Mouse (Mus musculus) stomach, embryonic 15.5 days (tissue): ENCODE measurements around the gene Rabepk. TPM values are rescaled to one million over a fixed set of nuclear protein-coding genes. Genes with fewer than 3 reads are reported as not detected.
A peak's percentile ranks its signal among the peaks of the same experiment; 100 is the strongest.
"Not testable (repeated sequence)": the region's sequence is repeated elsewhere in the genome, so short reads cannot be mapped to it uniquely, and the experiment has no call there.

ENCODE experiments used
- ATAC-seq: fragments of 200-750 bp; cut with Nextera tagmentation; 2 replicates; pipeline ENCODE4 v1.8.0; 2017; ENCODE audit warnings: low read depth, moderate number of reproducible peaks, moderate TSS enrichment; ENCODE audit not compliant: insufficient read depth, low FRiP score
- H3K27ac ChIP-seq: fragments of 300-500 bp; sonication (generic); 2 replicates; pipeline ENCODE4 v1.5.1; 2015; ENCODE audit warnings: mild to moderate bottlenecking, inconsistent platforms
- H3K27me3 ChIP-seq: fragments of 300-500 bp; sonication (generic); replicated peaks from 2 replicates; pipeline ENCODE4 v1.6.1; 2015; ENCODE audit warnings: inconsistent platforms
- H3K36me3 ChIP-seq: fragments of 300-500 bp; sonication (generic); 2 replicates; pipeline ENCODE4 v1.6.1; 2015; ENCODE audit warnings: inconsistent platforms
- H3K4me1 ChIP-seq: fragments of 300-500 bp; sonication (generic); 2 replicates; pipeline ENCODE4 v1.6.1; 2015; ENCODE audit warnings: inconsistent platforms
- H3K4me2 ChIP-seq: fragments of 300-500 bp; sonication (generic); 2 replicates; pipeline ENCODE4 v1.6.1; 2015; ENCODE audit warnings: mild to moderate bottlenecking, inconsistent platforms
- H3K4me3 ChIP-seq: fragments of 300-500 bp; sonication (generic); replicated peaks from 2 replicates; pipeline ENCODE4 v1.5.1; 2015; ENCODE audit warnings: inconsistent platforms
- H3K9ac ChIP-seq: fragments of 300-500 bp; sonication (generic); 2 replicates; pipeline ENCODE4 v1.6.1; 2015; ENCODE audit warnings: inconsistent platforms
- H3K9me3 ChIP-seq: fragments of 300-500 bp; sonication (generic); 2 replicates; pipeline ENCODE4 v1.6.1; 2016; ENCODE audit warnings: inconsistent platforms
- WGBS: fragments of 180-500 bp; shearing (Covaris S2); methylation state at CpG from one replicate; pipeline ENCODE4 v1.1.7; 2015; 5-methylcytosine and 5-hydroxymethylcytosine counted together
- polyA plus RNA-seq: library from polyadenylated mRNA; unstranded; fragments of >200 nt; fragmentation: Nextera tagmentation; extraction: Ambion mirVana; gene quantifications from 2 replicates; pipeline ENCODE4 v1.2.1, GENCODE M21; 2015

The Rabepk gene
- polyA plus RNA-seq, 1 experiment from 2014 or later: 43.9 TPM

DNA sequence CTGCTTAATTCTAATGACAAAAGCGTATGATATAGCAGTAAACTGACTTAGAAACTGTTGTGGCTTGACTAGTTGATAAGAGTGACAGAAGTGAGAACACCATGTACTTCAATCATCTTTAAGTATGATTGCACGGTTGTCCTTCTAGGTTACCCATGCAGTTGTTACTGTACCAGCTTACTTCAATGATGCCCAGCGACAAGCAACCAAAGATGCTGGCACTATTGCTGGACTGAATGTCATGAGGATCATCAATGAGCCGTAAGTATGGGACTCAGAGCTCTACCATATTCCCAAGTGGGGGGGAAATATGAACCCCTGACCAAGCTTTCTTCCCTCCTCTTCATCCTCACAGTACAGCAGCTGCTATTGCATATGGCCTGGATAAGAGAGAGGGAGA, 26.0 kb downstream of the Rabepk start:
- no peak overlapping the region for H3K9ac ChIP-seq
- no peak for ATAC-seq
- peak overlapping the region; percentile 56 for H3K4me2 ChIP-seq
- WGBS: 89% methylated on average over 4 of the region's 4 CpGs
- H3K4me3 ChIP-seq: peak overlapping the region; percentile 81
- H3K27ac ChIP-seq: no peak overlapping the region
- no peaks in the 10 kb centered on the region for H3K9me3 ChIP-seq
- peaks cover 27% of the 10 kb centered on the region for H3K4me1 ChIP-seq
- peaks cover 42% of the 10 kb centered on the region for H3K36me3 ChIP-seq
- no peaks in the 10 kb centered on the region for H3K27me3 ChIP-seq

DNA sequence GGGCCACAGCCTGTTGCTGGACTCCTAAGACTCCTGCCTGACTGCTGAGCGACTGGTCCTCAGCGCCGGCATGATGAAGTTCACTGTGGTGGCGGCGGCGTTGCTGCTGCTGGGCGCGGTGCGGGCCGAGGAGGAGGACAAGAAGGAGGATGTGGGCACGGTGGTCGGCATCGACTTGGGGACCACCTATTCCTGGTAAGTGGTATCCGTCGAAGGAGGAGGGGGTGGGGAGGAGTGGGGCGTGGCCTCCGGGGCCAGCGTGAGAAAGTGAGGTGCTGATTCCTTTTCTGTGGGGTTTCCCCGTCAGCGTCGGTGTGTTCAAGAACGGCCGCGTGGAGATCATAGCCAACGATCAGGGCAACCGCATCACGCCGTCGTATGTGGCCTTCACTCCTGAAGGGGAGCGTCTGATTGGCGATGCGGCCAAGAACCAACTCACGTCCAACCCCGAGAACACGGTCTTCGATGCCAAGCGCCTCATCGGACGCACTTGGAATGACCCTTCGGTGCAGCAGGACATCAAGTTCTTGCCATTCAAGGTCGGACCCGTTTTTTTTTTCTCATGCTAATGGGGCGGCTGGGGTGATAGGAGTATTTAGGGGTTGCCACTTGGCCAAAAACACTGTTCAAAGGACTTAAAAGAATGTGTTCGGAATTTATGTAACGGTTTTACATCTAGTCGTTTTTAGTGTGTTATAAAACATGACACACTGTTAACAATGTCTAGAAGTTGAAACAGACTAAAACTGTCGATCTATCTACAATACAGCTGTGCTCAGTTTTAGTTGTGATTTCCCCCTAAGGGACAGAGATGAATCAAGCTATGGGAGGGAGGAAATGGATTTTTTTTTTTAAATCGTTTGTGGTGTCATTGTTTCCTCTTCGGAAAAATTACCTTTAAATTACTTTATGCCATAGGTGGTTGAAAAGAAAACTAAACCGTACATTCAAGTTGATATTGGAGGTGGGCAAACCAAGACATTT, 27.2 kb downstream of the Rabepk start:
- H3K27me3 ChIP-seq: no peaks in the 10 kb centered on the region
- ATAC-seq: no peak; the same call in 1 of the 2 replicates
- 2% methylated on average over 50 of the region's 50 CpGs for WGBS
- no peaks in the 10 kb centered on the region for H3K9me3 ChIP-seq
- H3K4me2 ChIP-seq: peak overlapping the region; percentile 56
- peak overlapping the region; percentile 88 for H3K9ac ChIP-seq
- peaks cover 37% of the 10 kb centered on the region for H3K36me3 ChIP-seq
- peaks cover 27% of the 10 kb centered on the region for H3K4me1 ChIP-seq
- H3K27ac ChIP-seq: peak overlapping the region; percentile 86
- peak overlapping the region; percentile 81 for H3K4me3 ChIP-seq

DNA sequence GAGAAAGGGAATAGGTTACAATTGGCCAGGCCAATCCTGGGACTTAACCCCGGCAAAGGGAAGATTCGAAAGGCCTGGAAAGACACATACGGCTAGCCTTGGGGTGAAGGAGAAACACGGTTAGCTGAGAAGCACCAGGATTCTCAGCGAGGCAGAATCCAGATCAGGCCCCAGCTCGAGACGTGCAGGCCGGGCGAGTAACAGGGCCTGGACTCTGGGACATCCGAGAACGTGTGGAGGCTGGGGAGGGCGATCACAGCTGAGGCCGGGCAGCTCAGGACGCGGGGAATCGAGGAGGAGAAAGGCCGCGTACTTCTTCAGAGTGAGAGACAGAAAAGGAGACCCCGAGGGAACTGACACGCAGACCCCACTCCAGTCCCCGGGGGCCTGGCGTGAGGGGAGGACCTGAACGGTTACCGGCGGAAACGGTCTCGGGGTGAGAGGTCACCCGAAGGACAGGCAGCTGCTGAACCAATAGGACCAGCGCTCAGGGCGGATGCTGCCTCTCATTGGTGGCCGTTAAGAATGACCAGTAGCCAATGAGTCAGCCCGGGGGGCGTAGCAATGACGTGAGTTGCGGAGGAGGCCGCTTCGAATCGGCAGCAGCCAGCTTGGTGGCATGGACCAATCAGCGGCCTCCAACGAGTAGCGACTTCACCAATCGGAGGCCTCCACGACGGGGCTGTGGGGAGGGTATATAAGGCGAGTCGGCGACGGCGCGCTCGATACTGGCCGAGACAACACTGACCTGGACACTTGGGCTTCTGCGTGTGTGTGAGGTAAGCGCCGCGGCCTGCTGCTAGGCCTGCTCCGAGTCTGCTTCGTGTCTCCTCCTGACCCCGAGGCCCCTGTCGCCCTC, 28.1 kb downstream of the Rabepk start, which contains the start of gene Hspa5:
TSS of gene Hspa5 (plus strand) at position 603 of the 859 bp plus-strand sequence.
- ATAC-seq: peak; percentile 98
- H3K9me3 ChIP-seq: no peaks in the 10 kb centered on the region
- peaks cover 28% of the 10 kb centered on the region for H3K36me3 ChIP-seq
- H3K27ac ChIP-seq: peak within 1 kb of the TSS; percentile 86
- H3K27me3 ChIP-seq: no peaks in the 10 kb centered on the region
- peak within 1 kb of the TSS; percentile 56 for H3K4me2 ChIP-seq
- peak within 1 kb of the TSS; percentile 88 for H3K9ac ChIP-seq
- under 1% methylated on average over 60 of the region's 60 CpGs for WGBS
- peak within 1 kb of the TSS; percentile 81 for H3K4me3 ChIP-seq
- H3K4me1 ChIP-seq: peaks cover 25% of the 10 kb centered on the region

DNA sequence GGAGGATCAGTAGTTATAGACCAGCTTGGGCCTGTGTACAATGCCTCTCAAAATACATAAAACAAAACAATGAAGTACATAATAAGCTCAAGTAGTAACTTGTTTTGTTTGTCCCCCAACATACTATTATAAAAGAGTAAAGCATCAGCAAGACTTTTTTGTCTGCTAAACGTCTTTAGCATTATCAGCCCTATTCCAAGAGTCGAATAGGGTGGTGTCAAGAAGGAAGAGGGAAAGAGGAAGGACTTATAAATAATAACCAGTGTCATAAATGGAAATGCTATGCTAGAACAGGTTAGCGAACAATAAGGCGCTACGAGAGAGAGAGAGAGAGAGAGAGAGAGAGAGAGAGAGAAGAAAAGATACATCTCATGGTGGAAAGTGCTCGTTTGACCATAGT, 28.8 kb downstream of the Rabepk start:
- under 1% methylated on average over 6 of the region's 6 CpGs for WGBS
- no peak for ATAC-seq
- H3K36me3 ChIP-seq: peaks cover 23% of the 10 kb centered on the region

DNA sequence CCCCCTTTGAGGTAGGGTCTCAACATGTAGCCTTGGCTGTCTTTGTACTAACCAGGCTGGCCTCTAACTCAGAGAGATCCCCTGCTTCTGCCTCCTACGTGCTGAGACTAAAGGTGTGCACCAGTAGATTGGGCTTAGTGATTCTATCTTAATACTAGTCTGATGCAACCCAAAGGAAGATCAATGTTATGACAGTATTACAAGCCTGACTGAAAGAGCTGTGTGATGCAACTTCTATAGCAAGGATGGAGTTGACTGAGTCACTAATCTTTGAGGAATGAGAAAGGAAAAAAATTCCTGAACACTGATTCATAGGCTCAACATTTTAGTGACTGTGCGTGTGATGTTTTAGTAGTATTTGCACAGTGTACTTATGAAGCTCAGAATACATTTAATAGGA, 29.7 kb downstream of the Rabepk start:
- Histone ChIP-seq H3K4me3 (0 out of 2 replicates have a peak overlapping the region, but pooled peaks have one; percentile 81), H3K27ac (no peak overlapping the region), H3K4me1 (peaks cover 19% of the 10 kb centered on the region), H3K9ac (no peak overlapping the region), H3K27me3 (no peaks in the 10 kb centered on the region), H3K4me2 (peak overlapping the region; percentile 56; the same call in 1 of the 2 replicates), H3K9me3 (no peaks in the 10 kb centered on the region), H3K36me3 (peaks cover 16% of the 10 kb centered on the region)
- ATAC-seq: no peak
- WGBS: 84% methylated on average over 2 of the region's 2 CpGs

More for the DNA sequence above, 28.8 kb downstream of the Rabepk start:
- Histone ChIP-seq H3K27ac (peak overlapping the region; percentile 85), H3K9ac (peak overlapping the region; percentile 80), H3K4me1 (peaks cover 22% of the 10 kb centered on the region), H3K4me2 (peak overlapping the region; percentile 56), H3K9me3 (no peaks in the 10 kb centered on the region), H3K4me3 (peak overlapping the region; percentile 81), H3K27me3 (no peaks in the 10 kb centered on the region)

DNA sequence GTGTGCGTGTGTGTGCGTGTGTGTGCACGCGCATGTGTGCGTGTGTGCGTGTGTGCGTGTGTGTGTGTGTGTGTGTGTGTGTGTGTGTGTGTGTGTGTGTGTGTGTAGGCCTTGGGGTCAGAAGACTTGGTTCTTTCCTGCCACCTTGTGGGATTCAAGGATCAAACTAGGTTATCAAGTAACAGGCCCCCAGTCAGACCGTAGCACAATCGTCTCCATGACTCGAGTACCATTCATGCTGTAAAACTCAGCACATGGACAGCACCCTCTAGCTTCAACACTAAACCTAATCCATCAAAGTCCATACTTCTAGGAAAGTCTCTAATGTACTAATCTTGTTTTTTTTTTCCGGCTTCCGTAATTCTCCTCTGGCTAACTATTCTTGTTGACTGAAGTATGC, 34.9 kb downstream of the Rabepk start:
- no peak overlapping the region for H3K9ac ChIP-seq
- H3K4me3 ChIP-seq: no peak overlapping the region
- H3K27ac ChIP-seq: no peak overlapping the region
- no peaks in the 10 kb centered on the region for H3K4me1 ChIP-seq
- no peaks in the 10 kb centered on the region for H3K9me3 ChIP-seq
- ATAC-seq: no peak
- no peak overlapping the region for H3K4me2 ChIP-seq
- 81% methylated on average over 12 of the region's 12 CpGs for WGBS
- no peaks in the 10 kb centered on the region for H3K36me3 ChIP-seq
- no peaks in the 10 kb centered on the region for H3K27me3 ChIP-seq

DNA sequence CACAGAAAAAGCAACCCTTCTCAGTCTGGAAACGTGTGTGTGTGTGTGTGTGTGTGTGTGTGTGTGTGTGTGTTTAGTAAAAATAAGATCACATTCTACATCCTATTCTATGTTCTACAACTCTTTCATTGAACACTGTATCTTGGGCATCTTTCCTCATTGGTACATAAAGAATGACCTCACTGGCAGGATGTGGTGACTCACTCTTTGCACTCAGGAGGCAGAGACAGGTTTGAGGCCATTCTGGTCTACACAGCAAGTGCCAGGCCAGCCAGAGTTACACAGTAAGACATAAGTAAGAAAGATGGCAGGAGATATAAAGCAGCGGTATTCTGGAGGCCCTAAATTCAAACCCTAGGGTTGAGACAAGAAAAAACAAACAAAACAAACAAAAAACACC, 36.8 kb downstream of the Rabepk start:
- Histone ChIP-seq H3K9ac (no peak overlapping the region), H3K27me3 (no peaks in the 10 kb centered on the region), H3K4me3 (no peak overlapping the region), H3K4me1 (no peaks in the 10 kb centered on the region), H3K4me2 (no peak overlapping the region), H3K36me3 (no peaks in the 10 kb centered on the region), H3K27ac (no peak overlapping the region), H3K9me3 (no peaks in the 10 kb centered on the region)
- WGBS: 54% methylated on average over 2 of the region's 2 CpGs
- no peak for ATAC-seq

DNA sequence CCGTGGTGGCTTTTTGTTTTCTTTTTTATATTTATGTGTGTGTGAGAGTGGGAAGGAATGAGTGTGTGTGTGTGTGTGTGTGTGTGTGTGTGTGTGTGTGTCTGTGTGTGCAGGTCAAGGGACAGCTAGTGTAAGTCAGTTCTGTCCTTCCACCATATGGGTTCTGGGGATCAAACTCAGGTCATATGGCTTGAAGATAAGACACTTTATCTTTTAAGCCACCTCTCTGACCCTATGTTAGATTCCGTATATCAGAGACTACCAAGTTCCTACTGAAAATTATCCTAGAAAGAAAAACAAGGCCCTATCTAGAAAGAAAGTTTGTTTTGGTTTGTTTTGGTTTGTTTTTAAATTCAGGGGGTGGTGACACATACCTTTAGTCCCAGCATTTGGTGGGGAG, 37.5 kb downstream of the Rabepk start:
- Histone ChIP-seq H3K9me3 (no peaks in the 10 kb centered on the region), H3K4me2 (no peak overlapping the region), H3K36me3 (no peaks in the 10 kb centered on the region), H3K4me3 (no peak overlapping the region), H3K4me1 (no peaks in the 10 kb centered on the region), H3K27me3 (no peaks in the 10 kb centered on the region), H3K9ac (no peak overlapping the region), H3K27ac (no peak overlapping the region)
- WGBS: 61% methylated on average over 2 of the region's 2 CpGs
- peak; percentile 50; the same call in 1 of the 2 replicates for ATAC-seq

DNA sequence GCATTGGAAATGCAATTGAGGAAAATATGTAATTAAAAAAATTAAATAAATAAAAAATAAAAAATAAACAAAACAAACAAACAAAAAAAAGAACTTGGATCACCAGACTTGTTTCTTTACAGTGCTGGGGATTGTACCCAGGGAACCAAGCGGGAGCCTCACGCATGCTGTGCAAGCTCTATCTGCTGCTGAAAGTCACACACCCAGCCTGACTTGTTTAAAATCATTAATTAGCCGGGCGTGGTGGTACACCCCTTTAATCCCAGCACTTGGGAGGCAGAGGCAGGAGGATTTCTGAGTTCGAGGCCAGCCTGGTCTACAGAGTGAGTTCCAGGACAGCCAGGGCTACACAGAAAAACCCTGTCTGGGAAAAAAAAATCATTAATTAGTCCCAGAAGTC, 38.4 kb downstream of the Rabepk start:
- not testable (repeated sequence) for H3K9ac ChIP-seq, H3K9me3 ChIP-seq, H3K4me2 ChIP-seq, ATAC-seq, H3K4me1 ChIP-seq, H3K36me3 ChIP-seq, H3K4me3 ChIP-seq, H3K27ac ChIP-seq, H3K27me3 ChIP-seq
- 87% methylated on average over 5 of the region's 5 CpGs for WGBS

DNA sequence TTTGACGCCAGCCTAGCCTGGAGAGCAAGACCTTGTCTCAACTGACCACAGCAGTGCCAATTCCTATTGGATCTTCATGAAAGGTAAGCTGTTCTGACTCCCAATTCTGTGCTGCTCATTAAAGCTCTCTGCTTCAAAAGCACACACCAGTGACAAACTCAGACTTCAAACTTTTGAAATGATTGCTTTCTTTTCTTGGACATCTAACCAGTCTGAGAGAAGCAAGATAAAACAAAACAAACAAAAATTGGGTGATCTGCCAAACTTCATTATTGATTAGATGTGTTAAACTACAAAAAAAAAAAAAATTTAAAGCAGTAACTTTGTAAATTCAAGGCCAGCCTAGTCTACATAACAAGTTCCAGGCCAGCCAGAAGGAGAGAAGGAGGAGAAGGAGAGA, 42.4 kb downstream of the Rabepk start:
- Histone ChIP-seq H3K4me1 (peaks cover 4% of the 10 kb centered on the region; the same call in 1 of the 2 replicates), H3K9ac (no peak overlapping the region), H3K9me3 (no peaks in the 10 kb centered on the region), H3K36me3 (no peaks in the 10 kb centered on the region), H3K4me3 (no peak overlapping the region), H3K27ac (no peak overlapping the region), H3K4me2 (no peak overlapping the region), H3K27me3 (no peaks in the 10 kb centered on the region)
- WGBS: 67% methylated on average over 1 of the region's 1 CpGs
- no peak for ATAC-seq

DNA sequence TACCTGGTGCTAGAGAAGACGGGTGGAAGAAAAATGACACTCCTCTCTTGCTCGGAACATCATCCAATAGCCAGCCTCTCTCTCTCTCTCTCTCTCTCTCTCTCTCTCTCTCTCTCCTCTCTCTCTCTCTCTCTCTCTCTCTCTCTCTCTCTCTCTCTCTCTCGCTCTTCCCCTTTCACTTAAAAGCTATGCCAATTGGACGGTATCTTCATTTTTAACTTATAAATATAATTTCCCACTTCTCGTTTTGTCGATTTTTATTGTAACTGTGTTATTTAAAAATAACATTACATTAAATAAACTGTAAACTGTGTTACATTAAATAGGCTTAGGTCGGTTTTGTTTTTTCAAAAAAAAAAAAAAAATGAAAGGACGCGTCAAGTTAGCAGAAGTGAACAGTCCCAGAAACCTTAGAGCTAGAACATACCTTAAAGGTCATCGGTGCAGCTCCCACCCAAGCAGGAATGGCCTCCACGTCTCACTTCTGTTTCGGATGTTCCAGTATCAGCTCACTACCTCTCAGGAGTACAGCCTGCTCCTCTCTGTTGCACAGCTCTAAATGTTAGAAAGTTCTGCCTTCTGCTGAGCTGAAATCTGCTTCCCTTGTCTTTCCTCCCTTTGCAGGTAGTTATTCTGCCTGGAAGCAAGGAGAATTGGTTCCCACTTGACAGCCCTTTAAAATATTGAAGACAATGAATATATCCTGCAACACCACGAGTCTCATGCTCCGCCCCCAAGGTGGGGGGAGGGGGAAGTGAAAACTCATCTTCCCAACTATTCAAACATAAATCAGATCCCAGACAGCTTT, 45.0 kb downstream of the Rabepk start, which contains the start of gene Gapvd1:
TSS of gene Gapvd1 (minus strand) at position 682 of the 808 bp plus-strand sequence.
- under 1% methylated on average over 13 of the region's 14 CpGs for WGBS
- no peak for ATAC-seq
- Histone ChIP-seq H3K9me3 (no peaks in the 10 kb centered on the region), H3K27me3 (no peaks in the 10 kb centered on the region), H3K36me3 (no peaks in the 10 kb centered on the region), H3K9ac (peak within 1 kb of the TSS; percentile 85), H3K4me1 (peaks cover 4% of the 10 kb centered on the region; the same call in 1 of the 2 replicates), H3K4me2 (peak within 1 kb of the TSS; percentile 60), H3K4me3 (peak within 1 kb of the TSS; percentile 93), H3K27ac (peak within 1 kb of the TSS; percentile 91)
